Mouse (Mus musculus) MEL (cell line): ENCODE measurements around the gene Pigf. TPM values are rescaled to one million over a fixed set of nuclear protein-coding genes. Genes with fewer than 3 reads are reported as not detected.

ENCODE experiments used
- DNase-seq: peaks from one replicate; pipeline ENCODE4 v3.0.0; 2011; ENCODE audit warnings: low read depth, low spot score
- H3K27ac ChIP-seq: 2 replicates; pipeline ENCODE4 v1.5.1; 2012; ENCODE audit warnings: low read depth, mild to moderate bottlenecking, control low read depth, low read length, moderate library complexity; ENCODE audit not compliant: control insufficient read depth
- H3K27me3 ChIP-seq, 2 experiments: fragments of 150-350 bp in 1 of 2; sonication (generic) in 1 of 2; 2 replicates each; pipeline ENCODE4 v1.6.1; 2012; ENCODE audit warnings: low read length in 2 of 2, mild to moderate bottlenecking in 2 of 2, improper control_type of control experiment in 1 of 2, moderate library complexity in 1 of 2; ENCODE audit not compliant: insufficient read depth in 2 of 2, control insufficient read depth in 1 of 2
- H3K36me3 ChIP-seq, 2 experiments: 2 replicates each; pipeline ENCODE4 v1.6.1; 2012 to 2014; ENCODE audit warnings: low read length in 2 of 2, improper control_type of control experiment in 1 of 2, inconsistent platforms in 1 of 2, mild to moderate bottlenecking in 1 of 2; ENCODE audit not compliant: insufficient read depth in 2 of 2, control insufficient read depth in 1 of 2
- H3K4me1 ChIP-seq, 2 experiments: fragments of 150-350 bp in 1 of 2; sonication (generic) in 1 of 2; 2 replicates each; pipeline ENCODE4 v1.6.1; 2012; ENCODE audit warnings: low read length in 2 of 2, improper control_type of control experiment in 1 of 2, mild to moderate bottlenecking in 1 of 2; ENCODE audit not compliant: insufficient read depth in 2 of 2, control insufficient read depth in 1 of 2
- H3K4me3 ChIP-seq, 2 experiments: fragments of 150-350 bp in 1 of 2; sonication (generic) in 1 of 2; 2 replicates each; pipeline ENCODE4 v1.5.1; 2012; ENCODE audit warnings: low read depth in 2 of 2, low read length in 2 of 2, mild to moderate bottlenecking in 2 of 2, moderate library complexity in 2 of 2, control low read depth in 1 of 2, improper control_type of control experiment in 1 of 2; ENCODE audit not compliant: control insufficient read depth in 1 of 2, insufficient read depth in 1 of 2
- H3K79me2 ChIP-seq: 2 replicates; pipeline ENCODE4 v1.6.1; 2012; ENCODE audit warnings: mild to moderate bottlenecking, low read length, moderate library complexity; ENCODE audit not compliant: control insufficient read depth, poor library complexity, insufficient read depth
- H3K9ac ChIP-seq: 2 replicates; pipeline ENCODE4 v1.6.1; 2012; ENCODE audit warnings: low read depth, mild to moderate bottlenecking, control low read depth, low read length, moderate library complexity; ENCODE audit not compliant: control insufficient read depth, poor library complexity, severe bottlenecking
- H3K9me3 ChIP-seq: fragments of 150-350 bp; sonication (generic); replicated peaks from 2 replicates; pipeline ENCODE4 v1.6.1; 2012; ENCODE audit warnings: mild to moderate bottlenecking, low read length, improper control_type of control experiment, moderate library complexity; ENCODE audit not compliant: insufficient read depth
- BHLHE40 ChIP-seq: IDR thresholded peaks from 2 replicates; pipeline ENCODE4 v1.6.1; 2012; ENCODE audit warnings: low read depth, mild to moderate bottlenecking, inconsistent platforms, low read length, improper control_type of control experiment, borderline replicate concordance
- CHD1 ChIP-seq: IDR thresholded peaks from 2 replicates; pipeline ENCODE4 v1.6.1; 2012; ENCODE audit warnings: low read depth, mild to moderate bottlenecking, inconsistent platforms, low read length, improper control_type of control experiment
- CHD2 ChIP-seq: IDR thresholded peaks from 2 replicates; pipeline ENCODE4 v1.6.1; 2011; ENCODE audit warnings: low read length, improper control_type of control experiment
- CTCF ChIP-seq, 3 experiments: IDR thresholded peaks in 2 of 3; conservative IDR thresholded peaks in 1 of 3; 2 replicates each; pipeline ENCODE4 v1.5.1; 2011 to 2012; ENCODE audit warnings: low read length in 3 of 3, low read depth in 2 of 3, mild to moderate bottlenecking in 2 of 3, improper control_type of control experiment in 1 of 3, inconsistent platforms in 1 of 3, mixed read lengths in 1 of 3, moderate library complexity in 1 of 3; ENCODE audit not compliant: control insufficient read depth in 1 of 3, insufficient read depth in 1 of 3, poor library complexity in 1 of 3, severe bottlenecking in 1 of 3
- E2F4 ChIP-seq: IDR thresholded peaks from 2 replicates; pipeline ENCODE4 v1.6.1; 2011; ENCODE audit warnings: low read depth, low read length, improper control_type of control experiment, borderline replicate concordance
- ETS1 ChIP-seq: IDR thresholded peaks from 2 replicates; pipeline ENCODE4 v1.6.1; 2012; ENCODE audit warnings: low read depth, mild to moderate bottlenecking, inconsistent platforms, low read length, improper control_type of control experiment, moderate library complexity
- GATA1 ChIP-seq: IDR thresholded peaks from 2 replicates; pipeline ENCODE4 v1.6.1; 2011; ENCODE audit warnings: low read depth, low read length, improper control_type of control experiment
- HCFC1 ChIP-seq: IDR thresholded peaks from 2 replicates; pipeline ENCODE4 v1.6.1; 2012; ENCODE audit warnings: low read depth, mild to moderate bottlenecking, inconsistent platforms, low read length, improper control_type of control experiment, moderate library complexity
- MAFK ChIP-seq: IDR thresholded peaks from 2 replicates; pipeline ENCODE4 v1.6.1; 2011; ENCODE audit warnings: low read depth, mild to moderate bottlenecking, low read length, improper control_type of control experiment, borderline replicate concordance
- MAZ ChIP-seq: IDR thresholded peaks from 2 replicates; pipeline ENCODE4 v1.6.1; 2012; ENCODE audit warnings: low read depth, mild to moderate bottlenecking, inconsistent platforms, low read length, improper control_type of control experiment
- MEF2A ChIP-seq: IDR thresholded peaks from 2 replicates; pipeline ENCODE4 v1.6.1; 2014; ENCODE audit warnings: low read depth, mild to moderate bottlenecking, inconsistent platforms, low read length, improper control_type of control experiment; ENCODE audit not compliant: poor library complexity, insufficient replicate concordance, severe bottlenecking; ENCODE audit errors: extremely low read depth
- MXI1 ChIP-seq: IDR thresholded peaks from 2 replicates; pipeline ENCODE4 v1.6.1; 2011; ENCODE audit warnings: mild to moderate bottlenecking, low read depth, low read length, improper control_type of control experiment
- MYB ChIP-seq: IDR thresholded peaks from 2 replicates; pipeline ENCODE4 v1.6.1; 2011; ENCODE audit warnings: mild to moderate bottlenecking, low read depth, low read length, improper control_type of control experiment
- MYC ChIP-seq: IDR thresholded peaks from 2 replicates; pipeline ENCODE4 v1.6.1; 2011; ENCODE audit warnings: low read depth, mild to moderate bottlenecking, low read length, improper control_type of control experiment, moderate library complexity
- NELFE ChIP-seq: IDR thresholded peaks from 2 replicates; pipeline ENCODE4 v1.6.1; 2011; ENCODE audit warnings: low read depth, low read length, improper control_type of control experiment
- NRF1 ChIP-seq: IDR thresholded peaks from 2 replicates; pipeline ENCODE4 v1.6.1; 2014; ENCODE audit warnings: low read depth, mild to moderate bottlenecking, inconsistent platforms, low read length, improper control_type of control experiment, moderate library complexity; ENCODE audit not compliant: poor library complexity, insufficient read depth, severe bottlenecking
- POLR2A ChIP-seq, 2 experiments: IDR thresholded peaks; 2 replicates each; pipeline ENCODE4 v1.6.1; 2011 to 2012; ENCODE audit warnings: low read length in 2 of 2, mild to moderate bottlenecking in 2 of 2, control low read depth in 1 of 2, improper control_type of control experiment in 1 of 2, low read depth in 1 of 2, moderate library complexity in 1 of 2; ENCODE audit not compliant: control insufficient read depth in 1 of 2, insufficient read depth in 1 of 2, poor library complexity in 1 of 2
- RAD21 ChIP-seq: IDR thresholded peaks from 2 replicates; pipeline ENCODE4 v1.6.1; 2011; ENCODE audit warnings: mild to moderate bottlenecking, low read depth, low read length, improper control_type of control experiment
- TAL1 ChIP-seq: IDR thresholded peaks from 2 replicates; pipeline ENCODE4 v1.6.1; 2012; ENCODE audit warnings: mild to moderate bottlenecking, inconsistent platforms, low read length, moderate library complexity, mixed read lengths
- TBP ChIP-seq: IDR thresholded peaks from 2 replicates; pipeline ENCODE4 v1.8.0; 2011; ENCODE audit warnings: low read depth, low read length, improper control_type of control experiment
- USF1 ChIP-seq: IDR thresholded peaks from 2 replicates; pipeline ENCODE4 v1.6.1; 2014; ENCODE audit warnings: low read depth, mild to moderate bottlenecking, inconsistent platforms, low read length, improper control_type of control experiment, moderate library complexity
- ZC3H11A ChIP-seq: IDR thresholded peaks from 2 replicates; pipeline ENCODE4 v1.6.1; 2012; ENCODE audit warnings: low read depth, mild to moderate bottlenecking, inconsistent platforms, low read length, improper control_type of control experiment
- polyA plus RNA-seq, 2 experiments: library from polyadenylated mRNA; stranded (reverse) in 1 of 2; unstranded in 1 of 2; fragments of >175 nt in 1 of 2; fragments of >200 nt in 1 of 2; gene quantifications; 2 replicates each; pipeline versions ENCODE4 v1.2.1 to v1.2.4; 2012; ENCODE audit warnings: low replicate concordance in 2 of 2, low read depth in 1 of 2; ENCODE audit not compliant: insufficient read length in 2 of 2, insufficient read depth in 1 of 2, missing spikeins in 1 of 2
- total RNA-seq: library from RNA; depleted of rRNA; stranded (reverse); fragments of 300-350 nt; gene quantifications from 2 replicates; pipeline ENCODE4 v1.2.3, GENCODE M21; 2012

Gene Pigf
- total and polyA plus RNA-seq, 3 experiments = 19.2 to 24.8 TPM; not detected in 1

DNA sequence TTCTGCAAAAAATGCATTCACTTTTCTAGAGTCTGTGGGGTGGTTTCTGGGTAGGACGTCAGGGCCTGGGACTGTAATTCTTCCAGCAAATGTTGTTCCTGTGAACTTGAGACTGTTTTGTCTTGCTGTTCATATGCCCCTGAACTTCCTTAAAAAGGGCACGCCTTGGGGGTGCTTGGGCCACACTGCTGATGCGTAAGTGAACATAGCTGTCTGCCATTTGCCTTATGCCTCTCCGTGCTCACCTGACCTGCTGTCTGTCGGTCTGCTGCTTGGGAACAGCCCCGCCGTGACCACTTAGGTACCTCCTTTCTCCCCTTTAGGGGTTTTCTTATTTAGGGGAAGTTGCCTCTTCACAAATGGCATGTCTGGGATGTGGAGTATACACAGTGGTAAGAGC is 53.3 kb downstream of the Pigf start:
- no peak for TF ChIP-seq USF1
- TF ChIP-seq NRF1 = no peak
- no peak for TF ChIP-seq ZC3H11A
- TF ChIP-seq CHD1 = no peak
- TF ChIP-seq MAFK = no peak
- TF ChIP-seq MXI1 = no peak
- no peak for TF ChIP-seq CHD2
- no peak for TF ChIP-seq MAZ
- no peak overlapping the region for H3K9ac ChIP-seq
- H3K9me3 ChIP-seq = no peaks in the 10 kb centered on the region
- H3K4me1 ChIP-seq = peaks cover 0 to 14% of the 10 kb centered on the region in 2 experiments; a peak in 3 of 4 replicates
- H3K27ac ChIP-seq = no peak overlapping the region
- H3K4me3 ChIP-seq = no peak overlapping the region
- H3K36me3 ChIP-seq = peaks cover 0 to 7% of the 10 kb centered on the region in 2 experiments; a peak in 2 of 4 replicates
- no peaks in the 10 kb centered on the region for H3K27me3 ChIP-seq
- DNase-seq = no peak
- H3K79me2 ChIP-seq = no peaks in the 10 kb centered on the region

DNA sequence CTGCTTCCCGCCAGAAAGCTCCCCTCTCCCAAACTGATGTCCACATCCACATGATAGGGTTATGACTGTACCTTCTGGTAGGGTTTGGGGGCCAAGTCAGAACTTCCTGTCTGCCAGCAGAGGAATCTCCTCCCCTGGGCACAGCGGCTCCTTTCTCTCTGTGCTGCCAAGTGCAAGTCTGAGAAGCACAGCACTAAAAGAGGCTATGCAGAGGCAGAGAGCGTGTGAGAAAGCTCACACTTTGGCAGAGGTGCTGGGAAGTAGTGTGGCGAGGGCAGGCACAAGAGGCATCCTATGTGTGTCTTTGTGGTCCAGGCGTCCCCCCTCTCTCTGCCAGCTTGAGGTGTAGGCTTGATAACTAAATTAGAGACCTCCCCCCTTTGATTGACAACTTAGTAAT is 54.2 kb downstream of the Pigf start:
- H3K9me3 ChIP-seq = no peaks in the 10 kb centered on the region
- H3K4me1 ChIP-seq = peaks cover 0 to 15% of the 10 kb centered on the region in 2 experiments; a peak in 3 of 4 replicates
- H3K79me2 ChIP-seq = no peaks in the 10 kb centered on the region
- TF ChIP-seq MAZ (no peak), POLR2A (IDR thresholded peaks at IDR 0.05; ENCODE audit: control insufficient read depth in 1 of 2, insufficient read depth in 1 of 2, low read depth in 1 of 2, low read length in 2 of 2, poor library complexity in 1 of 2) (no peak), BHLHE40 (no peak), TBP (no peak), MAFK (no peak), MYC (no peak), USF1 (no peak), MEF2A (no peak), TAL1 (no peak), GATA1 (no peak), ETS1 (no peak), E2F4 (no peak), NELFE (no peak), MYB (no peak), HCFC1 (no peak), CTCF (IDR thresholded peaks at IDR 0.05 in 2 of 3, conservative IDR thresholded peaks at IDR 0.05 in 1 of 3; ENCODE audit: control insufficient read depth in 1 of 3, insufficient read depth in 1 of 3, low read depth in 2 of 3, low read length in 3 of 3, poor library complexity in 1 of 3, severe bottlenecking in 1 of 3) (no peak), CHD2 (no peak), RAD21 (no peak)
- H3K27ac ChIP-seq = no peak overlapping the region
- H3K36me3 ChIP-seq = peaks cover 0 to 7% of the 10 kb centered on the region in 2 experiments; a peak in 2 of 4 replicates
- no peak overlapping the region for H3K9ac ChIP-seq
- H3K4me3 ChIP-seq = no peak overlapping the region
- no peak for DNase-seq
- H3K27me3 ChIP-seq = no peaks in the 10 kb centered on the region
